ENCODE assay signal across 11 mouse cellular contexts in the genomic region with DNA sequence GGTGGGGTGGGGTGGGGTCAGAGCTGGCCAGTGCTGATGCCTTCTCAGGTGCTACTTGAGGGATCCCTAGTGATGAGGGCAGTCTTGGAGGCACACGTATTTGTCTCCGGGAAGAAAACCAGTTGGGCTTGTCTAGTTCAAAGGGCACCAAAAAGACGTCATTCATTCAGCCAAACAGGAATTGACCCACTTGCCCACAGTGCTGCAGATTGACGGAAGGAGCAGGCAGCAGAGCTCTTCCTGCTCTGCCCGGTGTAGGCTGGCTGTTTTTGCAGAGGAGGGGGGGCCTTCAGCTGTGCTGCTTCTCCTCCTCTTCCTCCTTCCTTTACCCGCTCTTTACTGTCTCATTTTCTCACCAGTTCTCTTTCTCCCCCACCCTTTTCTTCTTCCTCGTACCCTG. TPM values are rescaled to one million over a fixed set of nuclear protein-coding genes. Genes with fewer than 3 reads are reported as not detected.
DNase-seq lines count a peak whose midpoint lies in the region; ATAC-seq and TF ChIP-seq lines count a peak whose summit lies in the region.
"Had no signal": no experiment of that assay in that cellular context is flagged by ENCODE, and none has a peak within 500 bp of the region (broad histone marks: within the 10 kb centered on the region; RNA-seq: fewer than 3 reads in every experiment).

No protein-coding gene starts in this region.

- H3K9ac ChIP-seq in kidney, embryonic 14.5 days (ENCODE audit: low read depth, low read length): no peak overlapping the region
- H3K9ac ChIP-seq in liver, embryonic 12.5 days: no peak overlapping the region
- no peak overlapping the region for H3K9ac ChIP-seq in stomach, embryonic 16.5 days (ENCODE audit: low read length)
- H3K9ac ChIP-seq: embryonic facial prominence, embryonic 13.5 days had no signal

- 0 out of 2 replicates have a peak overlapping the region, but pooled peaks have one; percentile 1 for H3K27ac ChIP-seq in kidney, adult 2 months (ENCODE audit: insufficient read depth, low read depth, low read length)
- H3K27ac ChIP-seq in kidney, embryonic 14.5 days (ENCODE audit: low read depth, low read length): no peak overlapping the region
- peak overlapping the region; percentile 69 for H3K27ac ChIP-seq in bone marrow macrophage, adult 2 months (ENCODE audit: insufficient read depth, low read depth, low read length)
- H3K27ac ChIP-seq in liver, embryonic 12.5 days: no peak overlapping the region
- no peak overlapping the region for H3K27ac ChIP-seq in stomach, embryonic 16.5 days (ENCODE audit: low read length)
- H3K27ac ChIP-seq: embryonic facial prominence, embryonic 13.5 days had no signal

- H3K36me3 ChIP-seq in kidney, adult 2 months (ENCODE audit: control insufficient read depth, insufficient read depth, low read length): no peaks in the 10 kb centered on the region; the same call in 1 of the 2 replicates
- peaks cover 58% of the 10 kb centered on the region for H3K36me3 ChIP-seq in kidney, embryonic 14.5 days (ENCODE audit: control insufficient read depth, insufficient read depth, low read length)
- H3K36me3 ChIP-seq in liver, embryonic 12.5 days: peaks cover 98% of the 10 kb centered on the region
- peaks cover 14% of the 10 kb centered on the region for H3K36me3 ChIP-seq in stomach, embryonic 16.5 days (ENCODE audit: control insufficient read depth, insufficient read depth, low read length)

- intact Hi-C loops in left cerebral cortex, postnatal 4 days (cut with DNase I): no loop called here

- peaks cover 12% of the 10 kb centered on the region for H3K4me1 ChIP-seq in kidney, adult 2 months (ENCODE audit: control insufficient read depth, insufficient read depth, low read length)
- H3K4me1 ChIP-seq in kidney, embryonic 14.5 days (ENCODE audit: control insufficient read depth, insufficient read depth, low read length): no peaks in the 10 kb centered on the region
- H3K4me1 ChIP-seq in bone marrow macrophage, adult 2 months (ENCODE audit: control insufficient read depth, insufficient read depth, low read length): peaks cover 43% of the 10 kb centered on the region
- peaks cover 40% of the 10 kb centered on the region for H3K4me1 ChIP-seq in liver, embryonic 12.5 days
- no peaks in the 10 kb centered on the region for H3K4me1 ChIP-seq in stomach, embryonic 16.5 days (ENCODE audit: control insufficient read depth, insufficient read depth, low read length)

- H3K4me3 ChIP-seq in kidney, adult 2 months (ENCODE audit: insufficient read depth, low read depth, low read length): no peak overlapping the region
- no peak overlapping the region for H3K4me3 ChIP-seq in kidney, embryonic 14.5 days (ENCODE audit: low read length)
- no peak overlapping the region; the same call in 1 of the 2 replicates for H3K4me3 ChIP-seq in bone marrow macrophage, adult 2 months (ENCODE audit: insufficient read depth, low read length)
- H3K4me3 ChIP-seq in liver, embryonic 12.5 days: no peak overlapping the region
- no peak overlapping the region for H3K4me3 ChIP-seq in stomach, embryonic 16.5 days (replicated peaks; ENCODE audit: low read length)
- H3K4me3 ChIP-seq: embryonic facial prominence, embryonic 13.5 days had no signal

- no peaks in the 10 kb centered on the region for H3K27me3 ChIP-seq in kidney, adult 2 months (replicated peaks; ENCODE audit: control insufficient read depth, insufficient read depth, low read length)
- H3K27me3 ChIP-seq in kidney, embryonic 14.5 days (ENCODE audit: control insufficient read depth, insufficient read depth, low read length): no peaks in the 10 kb centered on the region
- no peaks in the 10 kb centered on the region for H3K27me3 ChIP-seq in liver, embryonic 12.5 days (replicated peaks)
- H3K27me3 ChIP-seq in stomach, embryonic 16.5 days (ENCODE audit: control insufficient read depth, insufficient read depth, low read length): no peaks in the 10 kb centered on the region
- H3K27me3 ChIP-seq: embryonic facial prominence, embryonic 13.5 days had no signal

- no peak for TF ChIP-seq POLR2A in kidney, adult 2 months (IDR thresholded peaks at IDR 0.05; ENCODE audit: low read depth, low read length)
- no peak for TF ChIP-seq POLR2A in bone marrow macrophage, adult 2 months (IDR thresholded peaks at IDR 0.05; ENCODE audit: borderline replicate concordance, low read depth, low read length)

- no peak for TF ChIP-seq CTCF in kidney, adult 2 months (conservative IDR thresholded peaks at IDR 0.05; ENCODE audit: insufficient read depth, insufficient read length, low read depth, low read length)
- no peak for TF ChIP-seq CTCF in bone marrow macrophage, adult 2 months (IDR thresholded peaks at IDR 0.05; ENCODE audit: low read depth, low read length)

- WGBS in kidney, adult 2 months: 17% methylated on average over 7 of the region's 7 CpGs
- WGBS in kidney, embryonic 14.5 days: 43% methylated on average over 7 of the region's 7 CpGs
- 51% methylated on average over 7 of the region's 7 CpGs for WGBS in liver, embryonic 12.5 days (ENCODE audit: insufficient replicate concordance)
- WGBS in stomach, embryonic 16.5 days: 45% methylated on average over 7 of the region's 7 CpGs

- DNase-seq in kidney, adult 2 months: peak; percentile 62
- no peak for DNase-seq in adrenal gland, adult (ENCODE audit: inconsistent age in 2 of 2, low spot score in 1 of 2)
- no peak for DNase-seq in left cerebral cortex, postnatal 4 days
- DNase-seq in urinary bladder, postnatal 36 days (ENCODE audit: low spot score in 2 of 2): no peak
- DNase-seq: adrenal gland, postnatal 14 days; midbrain, embryonic 14.5 days had no signal

- no peak overlapping the region for H3K4me2 ChIP-seq in kidney, embryonic 14.5 days (replicated peaks; ENCODE audit: low read depth, low read length)
- H3K4me2 ChIP-seq in liver, embryonic 12.5 days: no peak overlapping the region
- no peak overlapping the region for H3K4me2 ChIP-seq in stomach, embryonic 16.5 days (ENCODE audit: low read depth, low read length)
- H3K4me2 ChIP-seq: embryonic facial prominence, embryonic 13.5 days had no signal

- no peak for ATAC-seq in kidney, embryonic 14.5 days (ENCODE audit: low FRiP score, low TSS enrichment)
- peak; percentile 42; the same call in 1 of the 2 replicates for ATAC-seq in liver, embryonic 12.5 days
- peak; percentile 47; the same call in 1 of the 2 replicates for ATAC-seq in stomach, embryonic 16.5 days (ENCODE audit: insufficient read depth, low FRiP score)

- H3K9me3 ChIP-seq in kidney, embryonic 14.5 days (ENCODE audit: control insufficient read depth, low read length): no peaks in the 10 kb centered on the region
- no peaks in the 10 kb centered on the region for H3K9me3 ChIP-seq in liver, embryonic 12.5 days (replicated peaks)
- H3K9me3 ChIP-seq in stomach, embryonic 16.5 days (replicated peaks; ENCODE audit: control insufficient read depth, low read length): no peaks in the 10 kb centered on the region
- H3K9me3 ChIP-seq: embryonic facial prominence, embryonic 13.5 days had no signal

RNA-seq across cellular contexts. Expression of gene Rnf145, which starts 26.4 kb away (rescaled TPM):
- polyA plus RNA-seq in kidney, adult 2 months (2012; rRNA removed): 62.1 and 68.7 TPM in 2 replicates
- polyA plus RNA-seq in kidney, embryonic 14.5 days (2014; fragmentation: Nextera tagmentation; extraction: Ambion mirVana): 76.9 and 82.0 TPM in 2 replicates
- 36.2 and 43.3 TPM in 2 replicates for polyA plus RNA-seq in bone marrow macrophage, adult 2 months (2012; ENCODE audit: insufficient read depth, insufficient read length, missing spikeins)
- polyA plus RNA-seq in liver, embryonic 12.5 days (2016; fragmentation: Nextera tagmentation; extraction: Ambion mirVana): 64.7 and 71.1 TPM in 2 replicates
- 43.1 and 44.3 TPM in 2 replicates for polyA plus RNA-seq in stomach, embryonic 16.5 days (2015; fragmentation: Nextera tagmentation; extraction: Ambion mirVana)
- total RNA-seq in left cerebral cortex, postnatal 4 days (2021): 100 to 1,000 TPM in 1 of 2 experiments, 10 to 100 TPM in 1; 93.0 to 107 TPM

Comparison
In these comparisons a context has a peak if more than half of its experiments do, and no peak if none do; other contexts are left out.
1. H3K27ac ChIP-seq: peak in kidney, adult 2 months (single experiment) and bone marrow macrophage, adult 2 months (single experiment); none in kidney, embryonic 14.5 days (single experiment), liver, embryonic 12.5 days (single experiment) and stomach, embryonic 16.5 days (single experiment).